Comparison of ENCODE assay signal across 22 mouse cellular contexts in the genomic region with DNA sequence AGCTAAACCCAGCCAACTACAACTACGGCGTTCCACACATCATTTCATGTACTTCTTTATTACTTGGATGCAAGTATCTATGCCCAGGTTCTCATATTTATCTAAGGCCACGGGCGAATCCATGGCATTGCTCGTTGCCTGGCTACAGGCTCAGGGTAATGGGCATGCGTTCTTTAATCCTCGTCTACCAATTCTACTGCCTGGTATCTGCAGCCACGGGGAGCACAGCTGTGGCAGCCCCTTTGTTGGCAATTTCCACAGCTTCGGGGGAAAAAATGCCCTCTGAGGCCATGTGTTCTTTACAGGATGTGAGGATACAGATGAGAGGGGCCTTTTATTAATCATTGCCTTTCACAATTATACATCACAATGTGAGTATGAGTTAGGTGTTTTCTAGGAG.
"Had no signal": no experiment of that assay in that cellular context is flagged by ENCODE, and none has a peak within 500 bp of the region (broad histone marks: within the 10 kb centered on the region; RNA-seq: fewer than 3 reads in every experiment).

No protein-coding gene starts in this region.

- H3K4me2 ChIP-seq: limb, embryonic 13.5 days; liver, embryonic 12.5 days; liver, embryonic 15.5 days; lung, embryonic 15.5 days had no signal

- H3K9ac ChIP-seq: limb, embryonic 13.5 days; liver, embryonic 12.5 days; liver, embryonic 15.5 days; lung, embryonic 15.5 days had no signal

- H3K27me3 ChIP-seq: limb, embryonic 13.5 days; liver, embryonic 12.5 days; liver, embryonic 15.5 days; lung, embryonic 15.5 days; megakaryocyte, embryonic 14.5 days had no signal

- H3K4me1 ChIP-seq: limb, embryonic 10.5 days; limb, embryonic 13.5 days; liver, embryonic 12.5 days; liver, embryonic 15.5 days; lung, embryonic 15.5 days; megakaryocyte, embryonic 14.5 days had no signal

- ATAC-seq: intestine, embryonic 16.5 days; liver, embryonic 12.5 days had no signal

- H3K27ac ChIP-seq: limb, embryonic 10.5 days; limb, embryonic 13.5 days; liver, embryonic 12.5 days; liver, embryonic 15.5 days; lung, embryonic 15.5 days; midbrain, embryonic 10.5 days had no signal

- H3K9me3 ChIP-seq: limb, embryonic 10.5 days; limb, embryonic 13.5 days; liver, embryonic 12.5 days; liver, embryonic 15.5 days; lung, embryonic 15.5 days; midbrain, embryonic 10.5 days had no signal

- DNase-seq: kidney, adult 18-20 months; kidney, adult 9 months; kidney, postnatal 14 days; kidney, postnatal 4 days; liver; lung, adult 18-20 months; lung, postnatal 10 days; lung, postnatal 36 days; retina, postnatal 1 day; right cerebral cortex, postnatal 25 days; spleen, adult 18-20 months; thymus, adult 18-20 months; thymus, postnatal 14 days; thymus, postnatal 4 days had no signal

- H3K36me3 ChIP-seq: limb, embryonic 10.5 days; limb, embryonic 13.5 days; liver, embryonic 12.5 days; liver, embryonic 15.5 days; lung, embryonic 15.5 days; midbrain, embryonic 10.5 days had no signal

- H3K4me3 ChIP-seq: limb, embryonic 10.5 days; limb, embryonic 13.5 days; liver, embryonic 12.5 days; liver, embryonic 15.5 days; lung, embryonic 15.5 days; megakaryocyte, embryonic 14.5 days; midbrain, embryonic 10.5 days had no signal
